ENCODE assay signal across 34 mouse cellular contexts in the genomic region with DNA sequence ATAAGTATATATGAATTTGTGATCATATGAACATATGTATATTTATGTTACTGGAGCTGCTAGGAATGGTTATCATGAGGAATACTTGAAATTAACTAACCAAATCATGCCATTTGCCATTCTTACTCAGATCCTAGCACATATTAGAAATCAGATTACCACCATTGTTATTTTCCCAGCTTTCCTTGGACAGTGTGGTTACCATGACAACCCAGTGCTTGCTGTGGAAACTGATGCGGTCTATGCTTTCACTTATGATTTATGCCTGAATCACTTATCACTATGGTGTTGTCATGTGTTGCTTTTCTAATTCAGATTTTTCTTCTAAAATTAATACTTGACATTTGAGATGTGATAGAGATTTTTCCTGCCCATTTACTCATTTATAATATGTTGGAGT. TPM values are rescaled to one million over a fixed set of nuclear protein-coding genes. Genes with fewer than 3 reads are reported as not detected.
"Had no signal": no experiment of that assay in that cellular context is flagged by ENCODE, and none has a peak within 500 bp of the region (broad histone marks: within the 10 kb centered on the region; RNA-seq: fewer than 3 reads in every experiment).

No protein-coding gene starts in this region.

- H3K4me1 ChIP-seq: heart, embryonic 10.5 days; hindbrain, embryonic 15.5 days; intestine, embryonic 15.5 days; limb, embryonic 10.5 days; limb, embryonic 12.5 days; liver, embryonic 13.5 days had no signal

- H3K4me3 ChIP-seq: heart, embryonic 10.5 days; heart, embryonic 12.5 days; hindbrain, embryonic 13.5 days; hindbrain, embryonic 15.5 days; intestine, embryonic 15.5 days; layer of hippocampus, adult 2 months; left cerebral cortex, adult 2 months; limb, embryonic 10.5 days; limb, embryonic 12.5 days; liver, embryonic 13.5 days had no signal

- DNase-seq: gastrocnemius, postnatal 10 days; gastrocnemius, postnatal 25 days; heart, adult 18-20 months; heart, postnatal 10 days; heart, postnatal 4 days; kidney, adult 18-20 months; kidney, adult 8-10 months; kidney, postnatal 10 days; kidney, postnatal 25 days; kidney, postnatal 4 days; liver; liver, embryonic 13.5 days had no signal

- H3K4me2 ChIP-seq: heart, embryonic 12.5 days; hindbrain, embryonic 13.5 days; hindbrain, embryonic 15.5 days; intestine, embryonic 15.5 days; limb, embryonic 12.5 days; liver, embryonic 11.5 days; liver, embryonic 13.5 days had no signal

- ATAC-seq: inflammation-experienced regulatory T-cells, adult 6 months; intestine, embryonic 15.5 days; intestine, postnatal 0 days had no signal

- H3K36me3 ChIP-seq: heart, embryonic 10.5 days; heart, embryonic 12.5 days; hindbrain, embryonic 13.5 days; hindbrain, embryonic 15.5 days; intestine, embryonic 15.5 days; limb, embryonic 10.5 days; limb, embryonic 12.5 days; liver, embryonic 13.5 days had no signal

- H3K9me3 ChIP-seq: heart, embryonic 10.5 days; heart, embryonic 12.5 days; hindbrain, embryonic 13.5 days; hindbrain, embryonic 15.5 days; intestine, embryonic 15.5 days; limb, embryonic 10.5 days; limb, embryonic 12.5 days; liver, embryonic 13.5 days had no signal

- H3K27ac ChIP-seq: heart, embryonic 10.5 days; hindbrain, embryonic 13.5 days; hindbrain, embryonic 15.5 days; intestine, embryonic 15.5 days; layer of hippocampus, adult 2 months; left cerebral cortex, adult 2 months; limb, embryonic 10.5 days; limb, embryonic 12.5 days; liver, embryonic 13.5 days had no signal

- H3K9ac ChIP-seq: heart, embryonic 12.5 days; hindbrain, embryonic 13.5 days; hindbrain, embryonic 15.5 days; intestine, embryonic 15.5 days; limb, embryonic 12.5 days; liver, embryonic 13.5 days had no signal

- H3K27me3 ChIP-seq: heart, embryonic 12.5 days; hindbrain, embryonic 15.5 days; intestine, embryonic 15.5 days; liver, embryonic 13.5 days had no signal

RNA-seq across cellular contexts. Expression of gene Arxes1, which starts 2.8 kb away (rescaled TPM):
- total RNA-seq: gastrocnemius, adult 18-20 months; granulocyte monocyte progenitor cell, adult 5-6 weeks had no signal
- polyA plus RNA-seq: inflammation-experienced regulatory T-cells, adult 6 months had no signal

RNA-seq across cellular contexts. Expression of gene Bex2, which starts 37.7 kb away (rescaled TPM):
- total RNA-seq: gastrocnemius, adult 18-20 months; gastrocnemius, postnatal 25 days; heart, adult 18-20 months; heart, adult 8-10 months had no signal

RNA-seq across cellular contexts. Expression of gene Nxf3, which starts 54.7 kb away (rescaled TPM):
- total RNA-seq: gastrocnemius, adult 18-20 months; gastrocnemius, postnatal 10 days; gastrocnemius, postnatal 25 days; gastrocnemius, postnatal 4 days; granulocyte monocyte progenitor cell, adult 5-6 weeks; heart, adult 18-20 months; heart, postnatal 10 days; heart, postnatal 4 days; layer of hippocampus, postnatal 25 days; left cerebral cortex, adult 2 months; left cerebral cortex, postnatal 14 days; left cerebral cortex, postnatal 36 days had no signal
- polyA plus RNA-seq: hindbrain, embryonic 11.5 days; hindbrain, embryonic 13.5 days; hindbrain, embryonic 15.5 days; inflammation-experienced regulatory T-cells, adult 6 months; intestine, embryonic 15.5 days; kidney, embryonic 14.5 days; kidney, embryonic 16.5 days; limb, embryonic 10.5 days; limb, embryonic 12.5 days had no signal
